Mouse (Mus musculus) left cerebral cortex, adult 9 months (tissue): Measurements from ENCODE around the gene Efna1.

Experiments
- DNase-seq, 2 experiments: peaks; one replicate each; pipeline ENCODE4 v3.0.0; 2022; ENCODE audit warnings: low spot score in 2 of 2

The Efna1 gene

GRCm38 (mm10) chr3:89308089-89308488 lies 27.1 kb upstream of the Efna1 start:
- peak in 1 of 2 experiments; percentile 67 for DNase-seq

GRCm38 (mm10) chr3:89305551-89306325 lies 24.8 kb upstream of the Efna1 start:
- DNase-seq = no peak

GRCm38 (mm10) chr3:89305105-89305504 lies 24.2 kb upstream of the Efna1 start:
- DNase-seq = no peak

GRCm38 (mm10) chr3:89304440-89304839 lies 23.5 kb upstream of the Efna1 start:
- DNase-seq = no peak

- DNase-seq = no peak
Observed at GRCm38 (mm10) chr3:89300514-89300913, 19.6 kb upstream of the Efna1 start.

GRCm38 (mm10) chr3:89300071-89300470 lies 19.1 kb upstream of the Efna1 start:
- no peak for DNase-seq

- no peak for DNase-seq
Observed at GRCm38 (mm10) chr3:89299499-89299898, 18.6 kb upstream of the Efna1 start.

GRCm38 (mm10) chr3:89298908-89299307 lies 18.0 kb upstream of the Efna1 start:
- DNase-seq = no peak

GRCm38 (mm10) chr3:89296761-89297396 lies 15.9 kb upstream of the Efna1 start:
- DNase-seq = no peak

GRCm38 (mm10) chr3:89295685-89296230 lies 14.8 kb upstream of the Efna1 start:
- DNase-seq = no peak

- DNase-seq = no peak
Observed at GRCm38 (mm10) chr3:89294195-89294594, 13.3 kb upstream of the Efna1 start.

GRCm38 (mm10) chr3:89293247-89293918 lies 12.4 kb upstream of the Efna1 start:
- DNase-seq = no peak

GRCm38 (mm10) chr3:89292303-89292702 lies 11.4 kb upstream of the Efna1 start:
- no peak for DNase-seq

GRCm38 (mm10) chr3:89291874-89292273 lies 10.9 kb upstream of the Efna1 start:
- no peak for DNase-seq

- no peak for DNase-seq
Observed at GRCm38 (mm10) chr3:89288503-89288928, 7.6 kb upstream of the Efna1 start.

- DNase-seq = no peak
Observed at GRCm38 (mm10) chr3:89287286-89287685, 6.3 kb upstream of the Efna1 start.

- no peak for DNase-seq
Observed at GRCm38 (mm10) chr3:89285526-89285925, 4.6 kb upstream of the Efna1 start.

- no peak for DNase-seq
Observed at GRCm38 (mm10) chr3:89284261-89284660, 3.3 kb upstream of the Efna1 start.

- DNase-seq = no peak
Observed at GRCm38 (mm10) chr3:89282291-89282643, 1.3 kb upstream of the Efna1 start.

- DNase-seq = peak in 1 of 2 experiments; percentile 84
Observed at GRCm38 (mm10) chr3:89281579-89282290, 793 bp upstream of the Efna1 start.

GRCm38 (mm10) chr3:89280050-89280605 lies 814 bp downstream of the Efna1 start:
- peak in 1 of 2 experiments; percentile 47 for DNase-seq
